Mouse (Mus musculus): ENCODE measurements around the gene Kcnj1.
A peak's percentile ranks its signal among the peaks of the same experiment; 100 is the strongest.

Gene Kcnj1

DNA sequence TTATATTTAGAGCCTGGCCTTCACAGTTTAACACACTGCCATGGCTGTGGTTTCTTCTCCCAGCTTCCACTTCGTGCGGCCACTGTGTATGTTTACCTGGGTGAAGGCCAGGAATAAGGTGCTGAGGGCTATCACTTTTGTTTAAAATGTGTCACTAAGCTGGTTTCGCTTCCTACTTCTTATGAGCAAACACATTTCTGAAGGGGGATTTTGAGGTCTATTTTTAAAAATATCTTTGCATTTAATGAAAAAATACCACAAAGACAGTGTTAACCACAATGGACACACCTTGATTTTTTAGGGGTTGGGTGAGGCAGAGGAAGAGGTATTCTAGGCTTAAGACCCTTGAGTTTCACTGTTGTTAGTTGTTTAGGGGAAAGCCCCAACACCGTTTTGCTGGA, 22.5 kb downstream of the Kcnj1 start:
- peak; percentile 87 for DNase-seq (ENCODE audit: low read depth, low spot score)

DNA sequence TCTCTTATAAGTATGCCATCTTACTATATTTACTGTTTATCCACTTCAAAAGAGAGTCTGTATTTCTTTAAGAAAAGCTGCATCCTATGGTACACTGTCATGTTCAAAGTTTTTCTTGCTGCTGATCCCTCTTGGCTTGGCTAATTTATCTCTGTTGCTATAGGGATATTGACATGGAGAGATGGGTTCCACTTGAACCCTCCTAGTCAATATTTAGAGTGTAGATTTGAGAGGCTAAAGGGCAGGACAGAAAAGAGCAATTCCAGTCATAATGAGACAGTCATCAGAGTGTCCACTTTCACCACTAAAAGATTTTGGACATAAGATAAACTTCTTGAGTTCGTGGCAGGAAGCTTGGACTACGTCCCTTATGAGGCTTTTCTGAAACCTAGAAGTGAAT, 27.9 kb downstream of the Kcnj1 start:
- no peak for DNase-seq (ENCODE audit: low read depth, low spot score)

DNA sequence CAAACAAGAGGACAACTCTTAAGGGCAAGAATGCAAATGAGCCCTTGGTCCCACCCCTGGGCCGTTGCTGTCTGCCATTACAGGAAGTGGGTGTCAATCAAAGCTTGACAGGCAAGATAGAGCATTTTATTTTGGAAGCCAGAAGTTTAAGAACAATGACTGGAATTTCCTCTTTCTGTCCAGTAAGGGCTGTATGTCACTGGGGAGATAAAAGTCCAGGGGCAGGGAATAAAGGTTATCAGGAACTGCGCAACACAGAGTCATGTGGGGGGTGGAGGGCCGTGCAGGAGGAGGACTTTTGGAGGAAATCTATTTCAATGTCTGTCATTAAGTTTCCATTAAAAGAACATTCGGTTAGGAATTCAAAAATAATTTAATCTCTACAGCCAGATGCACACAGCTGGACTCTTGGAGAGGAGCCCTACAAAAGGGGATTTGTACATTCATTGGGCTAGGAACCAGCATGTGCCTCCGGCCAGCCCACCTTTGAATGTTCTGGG, 28.4 kb downstream of the Kcnj1 start:
- peak; percentile 30 for DNase-seq (ENCODE audit: low read depth, low spot score)

DNA sequence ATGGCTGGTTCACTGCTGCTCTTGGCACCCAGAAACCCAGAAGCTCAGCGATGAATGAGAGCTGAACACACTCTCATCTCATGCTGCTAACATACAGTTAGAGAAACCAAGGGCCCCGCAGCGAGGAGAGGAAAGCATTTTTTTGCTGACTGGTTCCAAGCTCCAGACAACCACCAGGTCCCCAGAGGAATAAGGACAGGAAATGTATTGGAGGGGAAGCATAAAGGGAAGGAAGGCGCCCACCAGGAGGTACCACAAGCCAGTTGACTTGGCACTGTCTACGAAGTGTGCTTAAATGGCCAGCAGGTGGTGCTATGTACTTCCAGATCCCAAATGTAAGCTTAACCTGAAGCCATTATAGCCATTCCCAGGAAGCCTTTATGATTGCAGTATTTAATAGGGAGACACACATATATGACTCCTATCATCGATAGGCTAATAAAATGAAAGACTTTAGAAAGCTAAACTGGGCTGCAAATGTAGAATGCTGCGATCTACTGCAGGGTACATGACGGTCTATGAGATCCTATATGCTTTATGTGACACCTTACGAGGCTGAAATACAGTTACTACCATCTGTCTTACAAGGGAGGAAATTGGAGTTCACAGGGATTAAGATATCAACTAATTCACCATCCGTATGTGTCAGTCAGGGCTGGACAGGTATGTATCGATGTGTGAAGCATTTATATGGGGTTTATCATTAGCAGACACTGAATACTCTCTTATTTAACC, 33.1 kb downstream of the Kcnj1 start:
- peak; percentile 71 for DNase-seq (ENCODE audit: low read depth, low spot score)

DNA sequence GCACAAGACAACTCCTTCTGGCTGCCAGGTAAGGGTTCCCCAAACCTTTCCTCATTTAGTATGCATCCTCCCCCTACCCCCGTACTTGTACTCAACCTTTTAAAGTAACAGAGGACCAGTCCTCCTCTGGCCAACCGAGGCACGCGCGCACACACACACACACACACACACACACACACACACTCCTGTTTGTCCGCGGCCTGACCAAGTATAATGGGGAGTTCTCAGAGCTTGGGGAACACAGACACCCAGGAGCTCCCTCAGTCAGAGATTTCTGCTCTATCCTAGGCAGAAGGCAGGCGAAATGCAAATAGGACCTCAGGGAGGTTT, 36.4 kb downstream of the Kcnj1 start:
- DNase-seq (ENCODE audit: low read depth, low spot score), result no peak

DNA sequence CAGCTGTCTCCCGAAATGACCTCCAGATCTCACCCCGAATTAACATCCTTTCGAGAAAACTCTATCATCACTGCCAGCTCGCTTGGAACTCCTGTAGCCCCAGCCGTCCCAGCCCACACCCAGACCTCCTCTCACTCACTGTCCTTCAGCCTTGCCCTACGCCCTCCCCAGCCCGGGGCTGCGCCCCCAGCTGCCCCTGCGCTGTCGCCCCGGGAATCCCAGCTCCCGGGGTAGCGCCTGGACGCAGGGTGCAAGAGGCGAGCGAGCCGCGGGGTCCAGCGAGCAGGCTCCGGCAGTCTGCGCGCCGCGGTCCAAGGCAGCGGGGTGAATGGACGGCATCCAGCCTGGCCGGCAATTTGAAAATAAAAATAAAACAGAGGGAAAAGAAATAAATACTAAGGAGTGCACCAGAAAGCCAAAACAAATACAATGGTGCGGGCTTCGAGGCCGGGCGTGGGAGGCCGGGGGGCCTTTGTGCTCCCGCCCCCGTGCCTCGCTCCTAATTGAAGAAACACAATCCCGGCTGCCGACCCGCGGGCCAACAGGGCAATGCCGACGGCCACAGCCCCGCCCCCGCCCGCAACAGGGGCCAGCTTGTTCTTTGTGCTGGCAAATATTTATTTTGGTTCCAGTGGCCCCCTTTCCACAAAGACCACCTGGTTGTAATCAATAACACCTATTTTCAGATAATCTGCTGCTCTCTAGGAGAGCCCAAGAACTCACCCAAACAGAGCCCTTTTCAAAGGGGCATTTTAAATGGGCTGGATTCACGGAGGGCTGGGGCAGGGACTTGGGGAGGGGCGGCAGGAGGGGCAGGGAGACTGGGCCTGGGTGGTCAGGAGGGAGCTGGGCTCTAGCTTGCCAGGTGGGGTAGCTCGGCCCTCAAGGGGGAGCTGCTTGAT, 37.0 kb downstream of the Kcnj1 start:
- no peak for DNase-seq (ENCODE audit: low read depth, low spot score)

DNA sequence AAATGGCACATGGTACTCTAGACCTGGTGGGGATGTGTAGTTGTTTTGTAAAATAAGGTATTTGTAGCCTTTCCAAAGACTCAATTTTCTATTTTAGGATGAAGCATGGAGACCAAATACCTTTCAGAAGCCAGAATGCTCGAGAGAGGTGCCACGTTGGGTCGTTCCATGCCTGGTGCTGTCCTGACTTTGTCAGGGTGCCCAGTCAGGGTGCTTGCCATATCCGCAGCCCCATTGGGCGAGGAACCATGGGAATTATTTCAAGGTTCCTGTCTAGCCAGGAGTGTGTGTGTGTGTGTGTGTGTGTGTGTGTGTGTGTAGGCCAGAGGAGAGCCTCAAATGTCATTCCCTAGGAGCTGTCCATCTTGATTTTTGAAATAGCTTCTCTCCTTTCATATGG, 38.4 kb downstream of the Kcnj1 start:
- DNase-seq (ENCODE audit: low read depth, low spot score), result no peak

DNA sequence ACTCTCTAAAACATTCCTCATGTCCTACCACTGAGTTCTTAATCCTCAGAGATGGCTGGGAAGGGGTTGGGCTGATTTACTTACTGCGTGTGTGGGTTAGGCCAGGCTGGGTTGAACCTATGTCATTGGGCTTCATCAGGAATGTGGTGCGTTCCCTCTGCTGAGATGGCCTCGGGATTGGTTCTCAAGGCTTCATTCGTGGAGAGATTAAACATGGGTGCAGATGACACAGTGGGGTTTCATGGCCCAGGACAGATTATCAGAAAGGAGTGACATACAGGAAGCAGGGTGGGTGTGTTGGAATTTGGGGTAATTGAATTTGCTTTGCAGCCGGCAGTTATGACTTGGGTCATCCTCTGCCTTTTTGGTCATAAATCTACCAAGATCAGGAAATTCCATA, 39.2 kb downstream of the Kcnj1 start:
- DNase-seq (ENCODE audit: low read depth, low spot score), result no peak

DNA sequence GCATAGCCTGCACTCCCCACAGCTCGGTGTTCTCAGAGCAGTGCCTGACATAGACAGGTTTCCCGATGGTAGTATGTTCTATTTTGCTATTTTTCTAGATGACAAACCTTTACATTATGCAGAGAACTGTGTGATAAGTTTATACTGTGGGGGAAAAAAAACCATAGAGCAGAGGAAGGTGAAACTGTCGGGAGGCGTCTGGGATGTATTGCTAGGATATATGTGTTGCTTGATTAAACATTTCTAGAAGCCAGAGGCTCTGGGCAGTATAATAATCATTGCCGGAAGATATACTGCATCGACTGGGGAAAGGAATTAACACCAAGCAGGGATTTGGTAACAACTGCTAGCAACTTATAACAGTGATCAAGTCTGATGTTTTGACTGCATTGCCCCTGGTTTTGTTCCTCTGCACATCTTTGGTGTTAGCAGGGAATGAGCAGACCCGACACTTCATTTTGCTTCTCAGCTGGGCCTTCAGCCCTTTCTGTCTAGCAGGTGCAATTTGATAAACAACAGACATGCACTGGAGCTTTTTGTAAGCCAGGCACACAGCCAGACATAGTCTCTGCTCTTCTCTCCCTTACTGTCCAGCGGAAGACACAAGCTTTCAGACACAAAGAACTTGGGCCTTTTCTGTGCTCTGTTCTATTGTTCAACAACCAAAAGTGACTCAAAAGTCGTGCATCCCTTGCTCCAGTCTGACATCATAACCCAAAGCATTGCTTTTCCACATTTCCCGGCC, 40.7 kb downstream of the Kcnj1 start:
- no peak for DNase-seq (ENCODE audit: low read depth, low spot score)

DNA sequence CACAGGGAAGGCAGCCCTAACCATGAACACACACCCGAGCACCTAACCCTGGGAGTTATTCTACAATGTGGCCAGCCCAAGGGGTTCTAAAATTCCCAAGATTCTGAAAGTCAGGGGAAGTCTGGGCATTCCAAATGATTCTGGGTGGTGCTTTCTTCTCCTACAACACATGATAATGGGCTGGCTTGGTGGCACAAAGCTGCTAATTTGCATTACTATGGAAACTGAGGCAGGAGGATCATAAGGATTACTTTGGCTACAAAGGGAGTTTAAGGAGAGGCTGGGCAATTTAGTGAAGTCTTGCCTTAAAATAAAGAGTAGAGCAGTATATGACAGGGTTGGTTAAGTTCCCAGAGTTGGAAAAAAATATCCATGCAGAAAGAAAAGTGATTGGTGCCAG, 42.7 kb downstream of the Kcnj1 start:
- no peak for DNase-seq (ENCODE audit: low read depth, low spot score)

DNA sequence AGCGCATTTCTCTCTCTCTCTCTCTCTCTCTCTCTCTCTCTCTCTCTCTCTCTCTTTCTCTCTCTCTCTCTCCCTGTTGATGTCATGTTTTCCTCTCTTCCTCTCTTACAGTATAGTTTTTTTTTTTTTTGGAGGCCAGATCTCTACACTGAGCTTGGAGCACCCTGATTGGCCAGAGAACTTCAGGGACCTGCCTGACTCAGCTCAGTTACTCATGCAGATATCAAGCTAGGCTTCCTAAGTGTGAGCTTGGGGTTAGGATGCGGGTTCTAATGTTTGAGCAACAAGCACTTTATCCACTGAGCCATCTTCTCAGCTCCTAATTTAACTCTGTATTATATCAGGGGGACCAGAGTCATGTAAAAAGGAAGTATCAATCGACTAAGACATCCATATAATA, 43.7 kb downstream of the Kcnj1 start:
- no peak for DNase-seq (ENCODE audit: low read depth, low spot score)

DNA sequence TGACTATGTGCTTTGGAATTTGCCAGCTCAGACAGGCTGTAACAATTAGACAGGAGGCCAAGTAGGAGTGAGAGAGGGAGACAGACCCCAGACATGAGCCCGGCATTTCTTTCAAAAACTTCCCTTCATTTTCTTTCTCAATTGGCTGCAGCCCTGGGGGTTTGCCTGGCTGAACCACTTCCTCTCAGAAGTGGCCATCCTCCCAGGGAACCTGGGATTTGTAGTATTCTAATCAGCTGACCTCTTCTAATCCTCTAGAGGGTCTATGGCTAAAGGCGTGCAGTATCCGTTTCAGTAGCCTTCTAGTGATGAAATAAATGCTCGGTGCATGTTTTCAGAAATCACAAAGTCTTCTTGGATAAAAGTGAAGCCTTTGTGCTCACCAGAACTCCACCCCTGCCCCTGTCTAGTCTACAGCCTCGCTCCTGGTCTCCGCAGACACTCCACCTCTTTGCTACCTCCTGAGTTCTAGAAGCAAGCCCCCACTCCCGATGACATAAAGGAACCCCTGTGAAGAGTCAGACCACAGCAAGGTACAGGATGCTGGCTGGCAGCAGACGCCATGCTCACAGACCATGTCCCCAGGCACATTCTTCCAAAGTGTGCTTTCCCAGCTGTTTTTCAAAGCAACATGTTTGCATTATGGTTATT, 45.3 kb downstream of the Kcnj1 start:
- no peak for DNase-seq (ENCODE audit: low read depth, low spot score)

DNA sequence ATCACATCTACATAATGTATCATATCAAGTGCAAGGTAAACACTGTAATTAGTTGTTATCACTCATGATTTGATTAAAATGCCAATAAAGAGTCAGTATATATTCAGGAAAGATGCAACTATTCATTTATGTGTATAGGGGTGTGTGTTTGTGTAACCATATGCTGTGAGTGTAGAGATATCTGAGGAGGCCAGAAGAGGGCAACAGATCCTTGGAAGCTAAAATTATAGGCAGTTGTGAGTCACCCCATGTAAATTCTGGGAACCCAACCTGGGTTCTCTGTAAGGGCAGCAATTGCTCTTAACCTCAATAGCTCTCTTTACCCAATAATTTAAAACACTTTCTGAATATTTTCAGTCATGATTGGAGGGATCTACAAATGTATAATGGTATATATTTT, 48.4 kb downstream of the Kcnj1 start:
- DNase-seq (ENCODE audit: low read depth, low spot score), result no peak

DNA sequence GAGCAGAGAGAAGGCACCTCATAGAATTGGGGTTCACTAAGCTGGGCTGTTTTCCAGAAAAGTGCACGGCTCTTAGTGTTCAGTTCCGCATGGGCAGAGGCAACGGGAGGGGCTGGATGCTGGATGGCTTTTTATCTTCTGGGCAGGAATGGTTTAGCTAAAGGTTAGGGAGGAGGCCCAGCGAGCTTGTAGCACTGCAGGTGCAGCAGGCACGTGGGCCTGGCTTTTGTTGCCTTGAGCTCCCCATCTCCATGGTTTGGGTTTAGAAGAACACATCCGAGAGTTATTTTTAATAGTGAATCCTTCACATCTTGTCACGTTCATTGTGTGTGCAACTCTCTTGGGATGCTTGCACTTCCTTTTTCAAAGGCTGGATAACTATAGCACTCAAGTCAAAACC, 53.0 kb downstream of the Kcnj1 start:
- DNase-seq (ENCODE audit: low read depth, low spot score), result no peak

DNA sequence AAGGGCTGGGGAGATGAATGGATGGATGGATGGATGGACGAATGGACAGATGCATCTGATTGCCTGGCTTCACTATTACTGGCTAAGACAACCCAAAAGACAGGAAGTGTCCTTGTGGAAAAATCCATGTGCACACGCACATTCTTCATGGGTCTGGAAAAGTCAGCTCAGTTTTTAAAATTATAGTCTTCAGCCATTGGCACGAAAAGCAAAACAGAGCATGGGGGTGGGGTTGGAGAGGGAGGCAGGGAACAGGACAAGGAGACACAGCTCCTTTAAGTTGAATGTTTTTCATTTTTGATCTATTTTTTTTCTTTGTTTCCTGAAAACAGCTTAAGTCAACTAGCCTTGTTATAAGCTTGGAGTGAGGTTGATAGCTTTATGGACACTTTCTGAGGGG, 58.8 kb downstream of the Kcnj1 start:
- no peak for DNase-seq (ENCODE audit: low read depth, low spot score)

DNA sequence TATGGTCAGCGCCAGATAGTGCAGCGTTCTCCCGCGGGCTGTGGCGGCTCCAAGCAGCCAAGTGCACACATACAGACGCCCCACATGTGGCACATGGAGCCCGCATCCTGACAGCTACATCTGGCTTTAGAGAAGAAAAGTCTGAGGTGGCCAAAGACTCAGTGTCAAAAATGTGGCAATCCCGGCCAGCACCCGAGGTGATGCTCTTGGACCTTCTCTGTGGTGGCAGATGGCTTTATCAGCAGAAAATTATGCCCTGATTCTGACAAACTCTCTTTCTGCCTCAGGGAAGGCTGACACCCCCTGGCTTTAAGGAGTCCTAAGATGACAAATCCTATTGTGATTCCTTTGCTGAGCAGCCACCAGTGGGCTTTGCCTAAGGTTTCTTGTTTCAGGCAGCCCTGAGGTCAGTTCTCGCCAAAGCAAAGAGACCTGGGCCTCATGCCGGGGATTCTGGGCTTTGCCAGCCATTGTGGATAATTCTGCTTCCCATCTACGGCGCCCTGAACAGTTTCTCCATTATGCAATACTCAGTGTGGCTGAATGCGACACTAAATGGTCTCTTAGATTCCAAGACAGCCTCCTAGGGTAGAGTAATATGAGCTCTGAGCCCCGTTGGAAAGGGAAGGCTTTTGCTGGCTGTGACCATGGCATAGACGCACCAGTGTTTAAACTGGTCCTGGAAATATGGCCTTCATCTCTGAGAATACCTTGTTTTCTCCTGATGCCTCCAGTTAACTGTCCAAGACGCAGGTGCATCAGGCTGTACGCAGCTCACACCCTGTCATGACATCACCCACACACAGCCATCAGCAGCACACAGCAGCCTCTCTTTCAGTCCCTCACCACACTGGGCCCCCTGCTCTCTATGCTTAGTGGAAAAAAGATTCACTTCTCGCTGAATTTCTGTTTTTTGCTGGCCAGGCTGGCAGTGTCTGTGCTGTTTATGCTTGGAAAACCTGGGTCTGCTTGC, 62.2 kb downstream of the Kcnj1 start:
- no peak for DNase-seq (ENCODE audit: low read depth, low spot score)

DNA sequence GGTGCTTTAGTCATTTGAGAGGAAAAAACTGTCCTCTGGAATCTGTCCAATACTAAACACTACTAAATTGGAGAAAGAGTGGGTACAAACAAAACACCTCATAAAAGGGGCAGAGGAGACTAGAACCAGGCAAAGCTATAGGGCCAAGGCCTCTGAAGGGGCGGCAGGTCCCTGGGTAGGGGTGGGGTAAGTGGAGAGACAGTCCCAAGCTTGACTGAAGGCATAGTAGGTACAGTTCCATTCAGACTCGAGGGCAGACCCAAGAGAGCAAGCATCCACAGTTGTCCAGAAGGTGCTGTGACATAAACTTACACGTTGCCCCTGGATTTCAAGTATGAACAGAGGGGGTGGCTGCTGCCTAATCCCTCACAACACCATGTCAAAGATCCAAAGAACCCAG, 70.8 kb downstream of the Kcnj1 start:
- DNase-seq (ENCODE audit: low read depth, low spot score), result no peak

DNA sequence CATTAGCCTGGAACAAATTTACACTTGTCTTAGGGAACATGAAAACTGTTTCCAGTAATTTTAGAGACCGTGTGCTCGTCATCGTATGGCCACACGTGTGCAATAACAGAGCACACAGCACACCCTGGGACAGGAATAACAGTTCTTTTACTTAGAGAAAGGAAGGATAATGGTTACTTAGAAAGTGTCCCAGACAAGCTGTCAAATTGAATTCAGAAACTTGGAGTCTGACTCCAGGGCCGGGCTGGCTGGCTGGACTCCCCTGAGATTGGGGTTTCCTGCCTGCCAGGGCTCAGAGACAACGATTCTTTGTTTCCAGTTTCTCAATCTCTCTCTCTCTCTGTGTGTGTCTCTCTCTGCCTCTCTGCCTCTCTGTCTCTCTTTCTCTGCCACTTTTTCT, 71.5 kb downstream of the Kcnj1 start:
- no peak for DNase-seq (ENCODE audit: low read depth, low spot score)

DNA sequence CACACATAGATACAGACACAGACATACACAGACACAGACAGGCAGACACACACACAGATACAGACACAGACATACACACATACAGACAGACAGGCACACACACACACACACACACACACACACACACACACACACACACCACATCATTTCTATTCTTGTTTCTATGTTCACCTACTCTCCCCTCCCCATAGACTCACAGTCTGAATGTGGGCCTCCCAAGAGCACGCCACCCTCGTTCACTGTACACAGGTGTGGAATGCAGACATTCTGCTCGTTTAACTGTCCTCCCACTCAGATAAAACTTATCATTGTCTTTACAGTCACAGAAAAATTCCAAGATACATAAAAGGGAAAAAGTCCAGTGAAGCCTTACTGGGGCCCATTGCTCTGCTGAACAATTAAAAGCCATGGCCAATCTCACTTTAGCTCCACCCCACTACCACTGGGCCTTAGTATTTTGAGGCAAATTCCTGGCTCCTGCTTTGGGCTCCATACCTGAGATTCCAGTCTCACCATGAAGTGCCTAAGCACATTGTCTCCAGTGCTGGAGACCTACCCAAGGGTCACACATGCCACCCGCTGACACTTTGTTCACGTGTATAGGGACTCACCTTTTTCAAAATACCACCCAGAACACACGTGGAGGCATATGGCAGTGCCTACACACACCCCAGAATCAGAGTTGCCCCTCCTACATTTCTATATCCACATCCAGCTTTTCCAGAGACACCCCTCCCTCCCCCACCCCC, 72.3 kb downstream of the Kcnj1 start:
- no peak for DNase-seq (ENCODE audit: low read depth, low spot score)

DNA sequence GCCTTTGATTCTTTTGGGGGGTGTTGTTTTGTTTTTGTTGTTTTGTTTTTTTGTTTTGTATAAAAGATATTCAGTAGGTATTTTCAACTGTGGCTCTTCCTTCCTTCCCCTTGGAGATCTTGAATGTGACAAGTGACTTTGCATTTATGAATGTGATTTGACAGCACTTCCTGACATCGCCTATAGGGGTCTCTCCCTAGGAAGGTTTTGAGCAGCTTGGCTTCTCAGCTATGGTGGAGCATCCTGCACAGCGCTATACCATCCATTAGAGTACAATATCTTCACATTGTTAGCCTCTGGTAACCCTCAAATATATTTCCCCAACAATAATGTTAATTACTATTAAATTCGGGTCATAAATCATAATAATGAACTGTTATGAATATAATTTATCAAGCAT, 73.5 kb downstream of the Kcnj1 start:
- DNase-seq (ENCODE audit: low read depth, low spot score), result peak; percentile 55

All from A20 (cell line).